Mouse (Mus musculus) c-Kit-negative CD71-positive TER-119-positive erythroid progenitor cells, embryonic 14.5 days (primary cell): ENCODE data around the gene Try4.
"Not testable (repeated sequence)": the region's sequence is repeated elsewhere in the genome, so short reads cannot be mapped to it uniquely, and the experiment has no call there.

Experiments
- DNase-seq: peaks from one replicate; pipeline ENCODE4 v3.0.0-alpha.2; 2013; ENCODE audit warnings: low read depth, low spot score

Try4 gene

GRCm38 (mm10) chr6:41301969-41302368 lies at the start of gene Try4:
Gene Try4 (plus strand): TSS chr6:41302269.
- DNase-seq = no peak

GRCm38 (mm10) chr6:41253314-41253713 lies 48.8 kb upstream of the Try4 start:
- DNase-seq = not testable (repeated sequence)

- DNase-seq = no peak
Observed at GRCm38 (mm10) chr6:41256424-41256823, 45.6 kb upstream of the Try4 start.

GRCm38 (mm10) chr6:41257432-41257831 lies 44.6 kb upstream of the Try4 start:
- no peak for DNase-seq

- DNase-seq = no peak
Observed at GRCm38 (mm10) chr6:41262796-41263195, 39.3 kb upstream of the Try4 start.

GRCm38 (mm10) chr6:41266140-41266539 lies 35.9 kb upstream of the Try4 start:
- DNase-seq = no peak

- DNase-seq = no peak
Observed at GRCm38 (mm10) chr6:41298255-41298654, 3.8 kb upstream of the Try4 start.

- not testable (repeated sequence) for DNase-seq
Observed at GRCm38 (mm10) chr6:41316741-41317140, 14.7 kb downstream of the Try4 start, which contains the start of gene Try5. Gene Try5 (minus strand): TSS chr6:41316841.

- no peak for DNase-seq
Observed at GRCm38 (mm10) chr6:41353932-41354331, 51.9 kb downstream of the Try4 start, which contains the start of gene Try10. Gene Try10 (plus strand): TSS chr6:41354105.
